Mouse (Mus musculus) left cerebral cortex, adult 8-10 months (tissue): ENCODE results near the gene Nav2. TPM values are rescaled to one million over a fixed set of nuclear protein-coding genes. Genes with fewer than 3 reads are reported as not detected.

Source experiments
- DNase-seq, 2 experiments: peaks; one replicate each; pipeline ENCODE4 v3.0.0; 2022; ENCODE audit warnings: low spot score in 2 of 2
- total RNA-seq, 4 experiments: library from RNA; stranded (reverse); gene quantifications; 2 replicates each; pipeline ENCODE4 v1.2.4; 2022

The Nav2 gene
- total RNA-seq, 4 experiments from 2014 or later: 76.7 to 101 (median 89.2) TPM

DNA sequence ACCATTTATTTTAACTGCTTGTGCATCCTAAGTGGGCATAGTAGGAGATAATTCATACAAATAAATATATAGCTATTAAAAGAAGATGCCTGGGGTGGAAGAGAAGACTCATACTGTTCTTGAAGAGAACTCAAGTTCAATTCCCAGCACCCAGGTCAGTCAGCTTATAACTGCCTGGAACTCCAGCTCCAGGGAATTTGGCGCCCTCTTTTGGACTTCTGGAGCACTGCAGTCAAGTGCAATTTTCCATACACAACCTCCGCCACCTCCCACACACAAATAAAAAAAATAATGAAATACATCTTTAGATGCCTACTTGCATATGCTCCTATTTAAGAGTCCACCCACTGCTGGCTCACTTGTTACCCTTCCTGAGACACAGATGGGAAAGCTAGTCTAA is 416.1 kb downstream of the Nav2 start:
- DNase-seq: no peak

GRCm38 (mm10) chr7:49326136-49326722 is 417.7 kb downstream of the Nav2 start:
- no peak for DNase-seq

DNA sequence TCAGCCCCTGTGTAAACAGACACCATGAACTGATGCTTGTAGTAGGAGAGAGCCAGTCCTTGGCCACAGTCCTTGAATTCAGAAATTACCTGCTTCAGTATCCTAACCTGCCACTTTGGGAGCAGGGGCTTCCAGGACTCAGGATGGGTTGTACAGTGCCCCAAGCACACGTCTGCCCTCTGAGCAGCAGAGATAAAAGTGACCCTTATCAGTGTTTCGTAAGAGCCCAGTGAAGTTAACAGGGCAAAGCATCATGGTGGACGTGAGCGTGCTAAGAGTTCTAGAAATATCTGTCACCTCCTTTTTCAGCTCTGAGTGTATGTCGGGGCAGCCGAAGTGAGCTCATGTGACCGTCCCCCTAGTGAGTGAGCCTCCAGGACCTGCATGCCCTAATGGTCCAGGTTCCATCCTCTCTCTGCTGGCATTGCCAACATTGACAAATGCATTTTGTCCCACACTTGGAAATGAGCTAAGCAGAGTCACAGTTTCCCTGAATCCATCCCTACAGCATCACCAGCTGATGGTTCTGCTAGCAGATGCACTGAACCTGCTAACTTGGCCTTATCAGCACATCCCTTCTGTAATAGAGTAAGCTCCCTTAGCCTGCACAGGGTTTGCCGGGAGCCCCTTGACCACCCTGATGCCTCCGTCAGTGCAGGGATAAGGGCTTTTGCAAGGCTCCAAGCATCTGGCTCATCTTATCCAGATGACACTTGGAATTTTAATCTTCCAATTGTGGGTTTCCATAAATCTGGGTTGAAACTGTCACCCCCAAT is 418.6 kb downstream of the Nav2 start:
- no peak for DNase-seq

GRCm38 (mm10) chr7:49330181-49330580 is 421.7 kb downstream of the Nav2 start:
- no peak for DNase-seq

- DNase-seq: no peak
Observed at GRCm38 (mm10) chr7:49331939-49332338, 423.4 kb downstream of the Nav2 start.

DNA sequence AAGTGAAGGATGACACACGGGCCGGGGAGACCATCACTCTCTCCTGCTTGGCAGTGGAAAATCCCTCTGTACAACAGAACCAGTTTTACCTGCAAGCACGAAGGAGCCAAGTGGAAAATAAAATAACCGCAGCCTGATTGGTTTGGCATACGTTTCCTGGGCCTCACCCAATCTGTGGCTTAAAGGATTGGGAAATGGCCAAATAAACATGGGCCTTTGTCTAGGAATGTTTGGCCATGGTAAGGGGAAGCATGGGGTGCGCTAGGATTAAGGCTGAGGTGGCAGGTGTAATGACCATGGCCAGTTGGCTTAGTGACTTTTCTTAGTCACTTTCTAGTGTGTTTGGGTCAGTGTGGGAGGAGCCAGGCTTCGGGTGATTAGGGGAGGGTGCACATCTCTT is 424.1 kb downstream of the Nav2 start:
- DNase-seq: no peak

DNA sequence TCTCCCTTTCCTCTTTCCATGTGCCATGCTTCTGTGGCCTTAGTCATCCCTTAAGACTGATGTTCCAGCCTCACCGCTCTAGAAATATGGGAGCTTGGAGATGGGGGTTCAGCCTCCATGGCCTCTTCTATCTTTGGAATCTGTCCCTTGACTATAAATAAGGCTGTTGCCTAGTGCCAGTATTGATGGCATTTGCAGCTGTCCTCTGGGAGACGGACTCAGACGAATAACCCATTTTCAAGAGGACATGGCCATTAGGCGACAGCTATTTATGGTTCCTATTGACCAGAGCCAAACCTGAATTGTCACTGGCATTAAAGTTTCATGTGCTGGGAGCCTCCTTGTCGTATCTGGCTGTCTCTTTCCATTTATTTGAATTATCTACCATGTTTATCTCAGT is 425.6 kb downstream of the Nav2 start:
- no peak for DNase-seq

GRCm38 (mm10) chr7:49335056-49335455 is 426.5 kb downstream of the Nav2 start:
- no peak for DNase-seq

DNA sequence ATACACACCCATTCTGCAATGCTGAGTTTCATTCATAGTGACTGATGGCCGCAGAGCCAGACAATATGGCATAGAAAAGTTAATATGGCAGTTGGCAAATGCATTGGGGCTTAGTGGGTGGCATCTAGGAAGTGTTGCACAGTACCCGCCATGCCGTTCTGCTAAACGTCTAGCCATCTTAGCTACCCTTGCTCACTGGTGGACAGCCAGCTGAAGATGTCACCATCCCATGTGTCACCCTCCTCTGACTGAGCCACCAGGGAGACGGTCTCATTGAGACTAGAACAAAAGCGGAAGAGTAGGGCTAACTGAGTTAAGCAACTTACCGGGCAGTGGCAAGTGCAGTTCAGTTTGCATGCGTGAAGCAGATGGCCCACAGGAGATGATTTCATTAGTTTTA is 428.2 kb downstream of the Nav2 start:
- DNase-seq: no peak

DNA sequence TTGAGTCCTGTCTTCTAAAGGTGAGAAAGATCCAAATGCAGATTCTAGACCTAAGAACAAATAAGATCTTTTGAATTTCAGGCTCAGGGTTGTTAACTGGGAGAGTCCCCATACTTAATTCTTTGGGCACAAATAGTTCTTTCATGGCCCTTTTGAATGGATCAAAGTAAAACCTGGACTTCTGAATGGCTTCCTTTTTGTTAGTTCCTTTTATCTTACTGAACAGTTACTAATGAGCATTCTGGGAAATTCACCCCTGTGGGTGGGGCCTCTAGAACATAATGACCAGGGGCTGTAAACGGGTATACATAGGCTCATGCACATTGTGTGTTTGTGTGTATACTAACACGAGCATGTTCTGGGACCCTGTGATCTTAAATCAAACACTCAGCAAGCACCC is 429.2 kb downstream of the Nav2 start:
- DNase-seq: no peak

DNA sequence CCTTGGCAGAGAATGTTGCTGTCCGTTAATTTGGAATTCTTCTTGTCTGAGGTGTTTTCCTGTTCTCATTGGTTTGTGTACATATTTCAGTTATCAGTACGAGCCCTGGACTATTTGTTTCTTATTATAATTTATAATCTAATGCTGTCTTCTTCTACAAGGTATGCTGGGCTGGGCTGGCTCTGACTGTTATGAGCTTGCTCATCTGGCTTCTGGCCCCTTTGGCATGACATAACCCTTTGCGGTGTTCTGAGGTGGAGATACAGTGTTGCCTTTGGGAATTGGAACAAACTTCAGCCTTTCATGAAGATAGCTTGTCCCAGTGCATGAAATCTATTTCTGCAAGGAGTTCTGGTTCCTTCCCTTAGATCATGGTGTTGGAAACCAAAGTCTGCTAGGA is 431.4 kb downstream of the Nav2 start:
- DNase-seq: no peak

DNA sequence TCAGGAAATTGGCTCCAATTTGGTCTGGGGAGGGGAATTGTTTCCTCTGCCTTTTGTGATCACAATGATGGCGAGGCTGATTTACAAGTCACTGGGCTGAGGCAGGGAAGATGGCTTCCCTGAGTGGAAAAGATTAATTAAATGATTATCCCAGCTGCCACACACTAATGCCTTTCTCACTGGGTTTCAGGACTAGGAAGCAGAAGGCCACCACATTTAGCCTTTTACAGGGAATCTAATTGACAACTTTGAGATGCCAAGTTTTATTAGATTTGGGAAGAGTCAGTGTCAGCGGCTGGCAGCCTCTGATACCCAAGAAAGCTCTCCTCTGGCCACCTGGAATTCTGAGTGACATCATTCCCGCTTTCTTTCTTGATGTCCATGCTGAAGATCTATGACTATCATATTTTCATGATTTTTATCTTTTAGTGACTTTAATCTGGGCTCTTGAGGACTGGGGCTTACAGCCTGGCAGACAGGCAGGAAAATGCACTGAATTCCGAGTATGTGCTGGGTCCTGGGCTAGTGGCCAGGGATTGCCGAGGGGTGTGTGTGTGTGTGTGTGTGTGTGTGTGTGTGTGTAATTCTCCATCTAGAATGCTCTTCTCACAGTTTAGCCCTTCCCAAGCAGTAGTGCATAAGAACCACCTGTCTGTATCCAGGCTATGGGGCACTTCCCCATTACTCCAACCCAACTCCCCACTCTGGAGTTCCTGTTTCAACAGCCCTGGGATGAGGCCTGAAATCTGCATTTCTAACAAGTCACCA is 432.8 kb downstream of the Nav2 start:
- no peak for DNase-seq

- no peak for DNase-seq
Observed at GRCm38 (mm10) chr7:49341919-49342529, 433.5 kb downstream of the Nav2 start.

GRCm38 (mm10) chr7:49342556-49343080 is 434.1 kb downstream of the Nav2 start:
- DNase-seq: no peak

DNA sequence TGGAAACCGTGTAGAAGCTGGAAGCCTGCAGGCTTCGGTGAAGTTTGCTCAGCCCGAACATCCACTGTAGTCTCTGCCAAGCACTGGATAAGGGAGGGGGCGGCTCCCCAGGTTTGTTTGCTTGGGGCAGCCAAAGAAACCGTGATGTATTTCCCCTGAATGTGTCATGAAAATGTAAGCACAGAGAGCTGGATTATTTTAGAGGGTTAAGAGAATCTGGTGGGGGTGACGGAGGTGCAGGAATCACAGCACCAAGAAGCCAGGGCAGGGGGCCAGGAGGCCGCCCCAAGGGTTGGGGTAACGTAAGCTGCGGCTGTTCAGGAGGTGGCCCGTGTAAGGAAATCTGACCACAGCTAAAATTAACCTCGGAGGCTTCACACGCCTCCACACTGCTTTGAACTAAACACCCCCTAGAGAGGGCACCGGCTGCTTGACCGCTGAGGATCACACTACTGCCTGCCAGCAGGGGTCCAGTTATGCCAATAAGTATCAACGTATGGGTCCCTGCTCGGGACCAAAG is 434.6 kb downstream of the Nav2 start:
- no peak for DNase-seq

DNA sequence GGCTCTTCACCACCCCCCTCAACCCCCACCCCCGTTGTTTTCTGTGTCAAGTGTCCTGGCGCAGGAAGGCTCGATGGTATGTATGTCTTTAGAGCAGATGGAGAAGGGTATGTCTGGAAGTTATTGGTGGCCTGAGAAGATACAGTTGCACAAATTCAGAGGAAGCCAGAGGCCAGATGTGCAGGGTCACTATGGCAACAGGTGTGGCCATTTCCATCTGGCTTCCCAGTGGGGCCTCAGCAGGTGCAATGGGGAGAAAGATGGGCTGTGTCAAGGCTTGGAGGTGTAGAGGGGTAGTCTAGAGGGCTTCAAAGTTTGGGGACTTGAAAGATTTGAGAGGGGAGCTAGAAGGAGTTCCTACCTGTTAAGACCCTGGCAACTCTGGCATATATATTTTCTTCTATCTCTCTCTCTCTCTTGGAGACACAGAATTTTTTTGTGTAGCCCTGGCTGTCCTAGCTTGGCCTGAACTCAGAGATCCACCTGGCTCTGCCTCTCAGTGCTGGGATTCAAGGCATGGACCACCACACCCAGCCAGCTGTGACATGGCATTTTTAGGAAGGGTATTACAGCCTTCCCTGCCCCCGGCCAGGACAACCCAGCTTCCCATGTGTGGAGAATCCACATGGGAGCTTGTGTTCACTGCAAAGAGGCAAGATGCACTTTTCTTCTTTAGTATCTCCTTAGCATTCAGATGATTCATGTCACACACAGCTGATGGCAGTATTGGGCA is 435.4 kb downstream of the Nav2 start:
- DNase-seq: no peak

GRCm38 (mm10) chr7:49347338-49348272 is 439.1 kb downstream of the Nav2 start:
- no peak for DNase-seq

GRCm38 (mm10) chr7:49348636-49349035 is 440.1 kb downstream of the Nav2 start:
- DNase-seq: no peak

GRCm38 (mm10) chr7:49350321-49351007 is 441.9 kb downstream of the Nav2 start:
- DNase-seq: no peak
